Mouse (Mus musculus): ENCODE results near the gene Capzb. TPM values are rescaled to one million over a fixed set of nuclear protein-coding genes. Genes with fewer than 3 reads are reported as not detected.
A peak's percentile ranks its signal among the peaks of the same experiment; 100 is the strongest.

Capzb gene
- polyA plus RNA-seq, 1 experiment from 2014 or later: 335 TPM

- Histone ChIP-seq H3K9me3 (replicated peaks) (no peaks in the 10 kb centered on the region), H3K4me2 (replicated peaks) (no peak overlapping the region), H3K4me1 (no peaks in the 10 kb centered on the region), H3K4me3 (no peak overlapping the region), H3K36me3 (no peaks in the 10 kb centered on the region), H3K27me3 (no peaks in the 10 kb centered on the region), H3K9ac (no peak overlapping the region), H3K27ac (no peak overlapping the region)
- 88% methylated on average over 5 of the region's 5 CpGs for WGBS
- ATAC-seq (ENCODE audit: low FRiP score): no peak
Measured at GRCm38 (mm10) chr4:139185766-139186442, 6.8 kb upstream of the Capzb start.

GRCm38 (mm10) chr4:139187930-139188329 is 4.8 kb upstream of the Capzb start:
- Histone ChIP-seq H3K9ac (no peak overlapping the region), H3K27ac (no peak overlapping the region), H3K36me3 (no peaks in the 10 kb centered on the region), H3K9me3 (replicated peaks) (no peaks in the 10 kb centered on the region), H3K4me1 (peaks cover 10% of the 10 kb centered on the region), H3K4me2 (replicated peaks) (no peak overlapping the region), H3K4me3 (no peak overlapping the region), H3K27me3 (no peaks in the 10 kb centered on the region)
- 85% methylated on average over 11 of the region's 11 CpGs for WGBS
- ATAC-seq (ENCODE audit: low FRiP score): no peak

- Histone ChIP-seq H3K36me3 (no peaks in the 10 kb centered on the region), H3K4me3 (peak overlapping the region; percentile 89), H3K4me2 (replicated peaks) (peak overlapping the region; percentile 100), H3K27ac (peak overlapping the region; percentile 94), H3K27me3 (no peaks in the 10 kb centered on the region), H3K9ac (peak overlapping the region; percentile 96), H3K9me3 (replicated peaks) (no peaks in the 10 kb centered on the region), H3K4me1 (peaks cover 35% of the 10 kb centered on the region)
- WGBS: 20% methylated on average over 19 of the region's 19 CpGs
- ATAC-seq (ENCODE audit: low FRiP score): no peak
Measured at GRCm38 (mm10) chr4:139191605-139192498, 847 bp upstream of the Capzb start.

GRCm38 (mm10) chr4:139193176-139194093 is 736 bp downstream of the Capzb start:
- 6% methylated on average over 35 of the region's 35 CpGs for WGBS
- Histone ChIP-seq H3K36me3 (no peaks in the 10 kb centered on the region), H3K9me3 (replicated peaks) (no peaks in the 10 kb centered on the region), H3K9ac (peak overlapping the region; percentile 96), H3K4me1 (peaks cover 40% of the 10 kb centered on the region), H3K4me3 (peak overlapping the region; percentile 89), H3K27ac (peak overlapping the region; percentile 87), H3K4me2 (replicated peaks) (peak overlapping the region; percentile 100), H3K27me3 (no peaks in the 10 kb centered on the region)
- peak; percentile 5; the same call in 1 of the 2 replicates for ATAC-seq (ENCODE audit: low FRiP score)

GRCm38 (mm10) chr4:139195101-139195500 is 2.4 kb downstream of the Capzb start:
- 0 out of 2 replicates have a peak, but pooled peaks cover 9% of the 10 kb centered on the region for H3K36me3 ChIP-seq
- H3K27me3 ChIP-seq: no peaks in the 10 kb centered on the region
- 88% methylated on average over 5 of the region's 5 CpGs for WGBS
- no peak for ATAC-seq (ENCODE audit: low FRiP score)
- no peak overlapping the region for H3K27ac ChIP-seq
- peaks cover 40% of the 10 kb centered on the region for H3K4me1 ChIP-seq
- H3K4me2 ChIP-seq (replicated peaks): 0 out of 2 replicates have a peak overlapping the region, but pooled peaks have one; percentile 7
- H3K9me3 ChIP-seq (replicated peaks): no peaks in the 10 kb centered on the region
- H3K4me3 ChIP-seq: no peak overlapping the region
- no peak overlapping the region for H3K9ac ChIP-seq

- Histone ChIP-seq H3K9ac (no peak overlapping the region), H3K4me2 (replicated peaks) (no peak overlapping the region), H3K36me3 (0 out of 2 replicates have a peak, but pooled peaks cover 14% of the 10 kb centered on the region), H3K4me3 (no peak overlapping the region), H3K27ac (no peak overlapping the region), H3K9me3 (replicated peaks) (no peaks in the 10 kb centered on the region), H3K4me1 (peaks cover 37% of the 10 kb centered on the region), H3K27me3 (no peaks in the 10 kb centered on the region)
- 91% methylated on average over 6 of the region's 6 CpGs for WGBS
- ATAC-seq (ENCODE audit: low FRiP score): no peak
Measured at GRCm38 (mm10) chr4:139196464-139196863, 3.8 kb downstream of the Capzb start.

GRCm38 (mm10) chr4:139196949-139197348 is 4.2 kb downstream of the Capzb start:
- H3K9me3 ChIP-seq (replicated peaks): no peaks in the 10 kb centered on the region
- H3K9ac ChIP-seq: no peak overlapping the region
- no peak overlapping the region for H3K27ac ChIP-seq
- whole genome bisulfite sequencing: 85% methylated on average over 6 of the region's 6 CpGs
- peaks cover 14% of the 10 kb centered on the region; the same call in 1 of the 2 replicates for H3K36me3 ChIP-seq
- no peak overlapping the region for H3K4me3 ChIP-seq
- ATAC-seq (ENCODE audit: low FRiP score): no peak
- H3K4me1 ChIP-seq: peaks cover 33% of the 10 kb centered on the region
- H3K27me3 ChIP-seq: no peaks in the 10 kb centered on the region
- no peak overlapping the region for H3K4me2 ChIP-seq (replicated peaks)

GRCm38 (mm10) chr4:139197453-139197852 is 4.8 kb downstream of the Capzb start:
- no peak overlapping the region for H3K9ac ChIP-seq
- H3K9me3 ChIP-seq (replicated peaks): no peaks in the 10 kb centered on the region
- ATAC-seq (ENCODE audit: low FRiP score): no peak
- H3K36me3 ChIP-seq: peaks cover 14% of the 10 kb centered on the region; the same call in 1 of the 2 replicates
- H3K4me3 ChIP-seq: no peak overlapping the region
- no peak overlapping the region; the same call in 1 of the 2 replicates for H3K27ac ChIP-seq
- WGBS: 89% methylated on average over 5 of the region's 5 CpGs
- peaks cover 32% of the 10 kb centered on the region for H3K4me1 ChIP-seq
- H3K4me2 ChIP-seq (replicated peaks): no peak overlapping the region
- H3K27me3 ChIP-seq: no peaks in the 10 kb centered on the region

- no peak overlapping the region for H3K4me3 ChIP-seq
- H3K4me1 ChIP-seq: peaks cover 32% of the 10 kb centered on the region
- no peaks in the 10 kb centered on the region for H3K9me3 ChIP-seq (replicated peaks)
- no peaks in the 10 kb centered on the region for H3K27me3 ChIP-seq
- no peak overlapping the region for H3K27ac ChIP-seq
- H3K9ac ChIP-seq: 0 out of 2 replicates have a peak overlapping the region, but pooled peaks have one; percentile 27
- H3K36me3 ChIP-seq: peaks cover 14% of the 10 kb centered on the region; the same call in 1 of the 2 replicates
- H3K4me2 ChIP-seq (replicated peaks): no peak overlapping the region
- WGBS: 80% methylated on average over 9 of the region's 9 CpGs
- no peak for ATAC-seq (ENCODE audit: low FRiP score)
Measured at GRCm38 (mm10) chr4:139198004-139198689, 5.4 kb downstream of the Capzb start.

GRCm38 (mm10) chr4:139199126-139199525 is 6.4 kb downstream of the Capzb start:
- peaks cover 27% of the 10 kb centered on the region for H3K4me1 ChIP-seq
- no peak for ATAC-seq (ENCODE audit: low FRiP score)

GRCm38 (mm10) chr4:139199703-139200340 is 7.1 kb downstream of the Capzb start:
- Histone ChIP-seq H3K4me1 (peaks cover 23% of the 10 kb centered on the region), H3K9me3 (replicated peaks) (no peaks in the 10 kb centered on the region), H3K36me3 (peaks cover 14% of the 10 kb centered on the region; the same call in 1 of the 2 replicates), H3K27ac (no peak overlapping the region), H3K9ac (no peak overlapping the region), H3K4me3 (no peak overlapping the region), H3K27me3 (no peaks in the 10 kb centered on the region), H3K4me2 (replicated peaks) (no peak overlapping the region)
- 96% methylated on average over 8 of the region's 8 CpGs for WGBS
- no peak for ATAC-seq (ENCODE audit: low FRiP score)

More at GRCm38 (mm10) chr4:139199126-139199525, 6.4 kb downstream of the Capzb start:
- no peak overlapping the region for H3K4me2 ChIP-seq (replicated peaks)
- no peak overlapping the region for H3K27ac ChIP-seq
- H3K9ac ChIP-seq: no peak overlapping the region
- no peak overlapping the region for H3K4me3 ChIP-seq
- WGBS: 90% methylated on average over 9 of the region's 9 CpGs
- H3K27me3 ChIP-seq: no peaks in the 10 kb centered on the region
- peaks cover 14% of the 10 kb centered on the region; the same call in 1 of the 2 replicates for H3K36me3 ChIP-seq
- H3K9me3 ChIP-seq (replicated peaks): no peaks in the 10 kb centered on the region
